Mouse (Mus musculus) inflammation-experienced regulatory T-cells, adult 6 months (primary cell): Measurements from ENCODE around the gene Pycr2. TPM values are rescaled to one million over a fixed set of nuclear protein-coding genes. Genes with fewer than 3 reads are reported as not detected.
A peak's percentile ranks its signal among the peaks of the same experiment; 100 is the strongest.
"Not testable (repeated sequence)": the region's sequence is repeated elsewhere in the genome, so short reads cannot be mapped to it uniquely, and the experiment has no call there.

ENCODE experiments used
- ATAC-seq: one replicate; pipeline ENCODE4 v1.8.0; 2017
- polyA plus RNA-seq, 3 experiments: library from polyadenylated mRNA; unstranded; fragments of 100-300 nt; shearing (Covaris generic); gene quantifications; one replicate each; pipeline ENCODE4 v1.2.1; 2017

The Pycr2 gene
- polyA plus RNA-seq, 3 experiments from 2014 or later, result 39.9 to 46.0 (median 44.5) TPM

- no peak for ATAC-seq
Observed at GRCm38 (mm10) chr1:180905876-180906275, 1.8 kb downstream of the Pycr2 start.

- no peak for ATAC-seq
Observed at GRCm38 (mm10) chr1:180906461-180907147, 2.5 kb downstream of the Pycr2 start.

GRCm38 (mm10) chr1:180911138-180911537, 7.0 kb downstream of the Pycr2 start:
- no peak for ATAC-seq

- ATAC-seq, result peak; percentile 74
Observed at GRCm38 (mm10) chr1:180911653-180912287, 7.7 kb downstream of the Pycr2 start.

GRCm38 (mm10) chr1:180912792-180913191, 8.7 kb downstream of the Pycr2 start:
- no peak for ATAC-seq

GRCm38 (mm10) chr1:180913797-180914196, 9.7 kb downstream of the Pycr2 start:
- ATAC-seq, result no peak

- ATAC-seq, result peak; percentile 44
Observed at GRCm38 (mm10) chr1:180916425-180916824, 12.3 kb downstream of the Pycr2 start.

- ATAC-seq, result no peak
Observed at GRCm38 (mm10) chr1:180917053-180917452, 13.0 kb downstream of the Pycr2 start.

GRCm38 (mm10) chr1:180919686-180920085, 15.6 kb downstream of the Pycr2 start:
- ATAC-seq, result no peak

GRCm38 (mm10) chr1:180922273-180923048, 18.4 kb downstream of the Pycr2 start:
- ATAC-seq, result no peak

- no peak for ATAC-seq
Observed at GRCm38 (mm10) chr1:180924737-180925136, 20.6 kb downstream of the Pycr2 start.

- ATAC-seq, result peak; percentile 65
Observed at GRCm38 (mm10) chr1:180926286-180926685, 22.2 kb downstream of the Pycr2 start.

- no peak for ATAC-seq
Observed at GRCm38 (mm10) chr1:180929599-180929998, 25.5 kb downstream of the Pycr2 start.

- ATAC-seq, result no peak
Observed at GRCm38 (mm10) chr1:180931106-180931505, 27.0 kb downstream of the Pycr2 start.

GRCm38 (mm10) chr1:180933659-180934058, 29.6 kb downstream of the Pycr2 start:
- ATAC-seq, result no peak

- ATAC-seq, result no peak
Observed at GRCm38 (mm10) chr1:180934467-180935419, 30.6 kb downstream of the Pycr2 start, which contains the start of gene Lefty1. Lefty1 (plus strand) TSS chr1:180935022.

GRCm38 (mm10) chr1:180936610-180937398, 32.7 kb downstream of the Pycr2 start:
- ATAC-seq, result not testable (repeated sequence)

GRCm38 (mm10) chr1:180937631-180938030, 33.5 kb downstream of the Pycr2 start:
- not testable (repeated sequence) for ATAC-seq

GRCm38 (mm10) chr1:180938781-180939180, 34.7 kb downstream of the Pycr2 start:
- ATAC-seq, result not testable (repeated sequence)

- ATAC-seq, result no peak
Observed at GRCm38 (mm10) chr1:180940776-180941460, 36.8 kb downstream of the Pycr2 start.

GRCm38 (mm10) chr1:180941726-180942125, 37.6 kb downstream of the Pycr2 start:
- ATAC-seq, result no peak
